Mouse (Mus musculus): Measurements from ENCODE around the gene Rps6kl1. TPM values are rescaled to one million over a fixed set of nuclear protein-coding genes. Genes with fewer than 3 reads are reported as not detected.
A peak's percentile ranks its signal among the peaks of the same experiment; 100 is the strongest.

Gene Rps6kl1
- total and polyA plus RNA-seq, 3 experiments = 5.4 to 6.2 TPM; not detected in 1

- Histone ChIP-seq H3K4me1 (ENCODE audit: control insufficient read depth in 1 of 2, insufficient read depth in 2 of 2, low read length in 2 of 2) (peaks cover 11 to 29% of the 10 kb centered on the region in 2 experiments), H3K79me2 (ENCODE audit: control insufficient read depth, insufficient read depth, low read length, poor library complexity) (peaks cover 53% of the 10 kb centered on the region), H3K4me3 (ENCODE audit: control insufficient read depth in 1 of 2, insufficient read depth in 1 of 2, low read depth in 2 of 2, low read length in 2 of 2) (peak within 1 kb of the TSS; percentile 83 to 94), H3K36me3 (ENCODE audit: control insufficient read depth in 1 of 2, insufficient read depth in 2 of 2, low read length in 2 of 2) (peaks cover 4 to 29% of the 10 kb centered on the region in 2 experiments), H3K9me3 (replicated peaks; ENCODE audit: insufficient read depth, low read length) (no peaks in the 10 kb centered on the region), H3K9ac (ENCODE audit: control insufficient read depth, low read depth, low read length, poor library complexity, severe bottlenecking) (peak within 1 kb of the TSS; percentile 93), H3K27ac (ENCODE audit: control insufficient read depth, low read depth, low read length) (peak within 1 kb of the TSS; percentile 95), H3K27me3 (ENCODE audit: control insufficient read depth in 1 of 2, insufficient read depth in 2 of 2, low read length in 2 of 2) (no peaks in the 10 kb centered on the region)
- TF ChIP-seq RAD21 (IDR thresholded peaks at IDR 0.05; ENCODE audit: low read depth, low read length) (no peak), UBTF (IDR thresholded peaks at IDR 0.05; ENCODE audit: borderline replicate concordance, insufficient read depth, low read depth, low read length) (peak; percentile 56; the same call in 1 of the 2 replicates), USF2 (IDR thresholded peaks at IDR 0.05; ENCODE audit: borderline replicate concordance in 1 of 2, insufficient read depth in 1 of 2, low read depth in 1 of 2, low read length in 2 of 2) (no peak), TCF12 (IDR thresholded peaks at IDR 0.05; ENCODE audit: low read depth, low read length) (peak; percentile 61; the same call in 1 of the 2 replicates), MYB (IDR thresholded peaks at IDR 0.05; ENCODE audit: low read depth, low read length) (no peak), POLR2AphosphoS5 (IDR thresholded peaks at IDR 0.05; ENCODE audit: borderline replicate concordance, low read depth, low read length) (no peak), MXI1 (IDR thresholded peaks at IDR 0.05; ENCODE audit: low read depth, low read length) (peak; percentile 66), CHD1 (IDR thresholded peaks at IDR 0.05; ENCODE audit: low read depth, low read length) (peak; percentile 99), MAZ (IDR thresholded peaks at IDR 0.05; ENCODE audit: low read depth, low read length) (peak; percentile 52; the same call in 1 of the 2 replicates), CTCF (IDR thresholded peaks at IDR 0.05 in 2 of 3, conservative IDR thresholded peaks at IDR 0.05 in 1 of 3; ENCODE audit: control insufficient read depth in 1 of 3, insufficient read depth in 1 of 3, low read depth in 2 of 3, low read length in 3 of 3, poor library complexity in 1 of 3, severe bottlenecking in 1 of 3) (0 out of 6 replicates have a peak, but pooled peaks of 1 of the 3 experiments have one; percentile 6), NELFE (IDR thresholded peaks at IDR 0.05; ENCODE audit: low read depth, low read length) (peak; percentile 91), ETS1 (IDR thresholded peaks at IDR 0.05; ENCODE audit: low read depth, low read length) (peak; percentile 11; the same call in 1 of the 2 replicates), HCFC1 (IDR thresholded peaks at IDR 0.05; ENCODE audit: low read depth, low read length) (peak; percentile 89), ZNF384 (IDR thresholded peaks at IDR 0.05; ENCODE audit: low read depth, low read length) (peak; percentile 30; the same call in 1 of the 2 replicates), GABPA (IDR thresholded peaks at IDR 0.05; ENCODE audit: low read depth, low read length) (no peak), NRF1 (IDR thresholded peaks at IDR 0.05; ENCODE audit: insufficient read depth, low read depth, low read length, poor library complexity, severe bottlenecking) (no peak), MYC (IDR thresholded peaks at IDR 0.05; ENCODE audit: low read depth, low read length) (peak; percentile 25; the same call in 1 of the 2 replicates), GATA1 (IDR thresholded peaks at IDR 0.05; ENCODE audit: low read depth, low read length) (no peak), ZMIZ1 (IDR thresholded peaks at IDR 0.05; ENCODE audit: low read depth, low read length) (peak; percentile 80), JUND (IDR thresholded peaks at IDR 0.05; ENCODE audit: low read depth, low read length) (no peak), ZC3H11A (IDR thresholded peaks at IDR 0.05; ENCODE audit: low read depth, low read length) (no peak), POLR2AphosphoS2 (IDR thresholded peaks at IDR 0.05; ENCODE audit: low read length) (peak; percentile 87), POLR2A (IDR thresholded peaks at IDR 0.05; ENCODE audit: control insufficient read depth in 1 of 2, insufficient read depth in 1 of 2, low read depth in 1 of 2, low read length in 2 of 2, poor library complexity in 1 of 2) (peak; percentile 60 to 80; a peak in 3 of 4 replicates), SIN3A (IDR thresholded peaks at IDR 0.05; ENCODE audit: low read length) (peak; percentile 65; the same call in 1 of the 2 replicates), MAX (IDR thresholded peaks at IDR 0.05; ENCODE audit: low read length) (no peak), MEF2A (IDR thresholded peaks at IDR 0.05; ENCODE audit: extremely low read depth, insufficient replicate concordance, low read depth, low read length, poor library complexity, severe bottlenecking) (no peak), CHD2 (IDR thresholded peaks at IDR 0.05; ENCODE audit: low read length) (no peak), KAT2A (conservative IDR thresholded peaks at IDR 0.05; ENCODE audit: low read depth, low read length) (peak; percentile 19; the same call in 1 of the 2 replicates), RCOR1 (IDR thresholded peaks at IDR 0.05; ENCODE audit: low read depth, low read length) (no peak; the same call in 1 of the 2 replicates), TBP (IDR thresholded peaks at IDR 0.05; ENCODE audit: low read depth, low read length) (peak; percentile 54; the same call in 1 of the 2 replicates), SMC3 (IDR thresholded peaks at IDR 0.05; ENCODE audit: low read depth, low read length) (no peak), BHLHE40 (IDR thresholded peaks at IDR 0.05; ENCODE audit: borderline replicate concordance, low read depth, low read length) (no peak), USF1 (IDR thresholded peaks at IDR 0.05; ENCODE audit: low read depth, low read length) (no peak), ELF1 (IDR thresholded peaks at IDR 0.05; ENCODE audit: low read depth, low read length) (peak; percentile 58; the same call in 1 of the 2 replicates)
- DNase-seq (ENCODE audit: low read depth, low spot score) = peak; percentile 91
These were observed 40.1 kb downstream of the Rps6kl1 start, which contains the start of the genes Prox2 and Dlst for GRCm38 (mm10) chr12:85110698-85111592. Gene Prox2 (minus strand): TSS chr12:85110759. Gene Dlst (plus strand): TSS chr12:85110833.

Measured in MEL (cell line).